Mouse (Mus musculus): ENCODE measurements around the gene Gm7029.

DNA sequence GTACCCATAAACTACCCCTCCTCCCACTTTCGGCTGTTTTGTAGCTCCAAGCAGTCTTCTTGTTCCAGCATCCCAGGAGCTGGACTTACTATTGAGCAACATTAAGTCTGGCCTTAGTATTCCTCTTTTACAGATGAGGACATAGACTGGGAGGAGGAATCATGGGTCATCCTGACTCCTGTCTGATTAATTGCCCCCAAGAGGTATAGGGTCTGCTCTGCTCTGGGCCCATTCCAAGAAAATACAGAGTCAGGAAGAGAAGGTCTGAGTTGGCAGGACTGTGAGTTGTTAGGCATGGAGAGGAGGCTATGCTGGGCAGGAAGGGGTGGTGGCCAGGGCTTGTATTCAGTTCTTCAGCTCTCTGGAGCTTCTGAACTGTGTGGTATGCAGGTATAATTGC lies 29.4 kb upstream of the Gm7029 start:
- TF ChIP-seq UBTF (IDR thresholded peaks at IDR 0.05; ENCODE audit: borderline replicate concordance, insufficient read depth, low read depth, low read length): no peak
- no peak for TF ChIP-seq MXI1 (IDR thresholded peaks at IDR 0.05; ENCODE audit: low read depth, low read length)
- no peak for TF ChIP-seq MAX (IDR thresholded peaks at IDR 0.05; ENCODE audit: low read length)
- TF ChIP-seq POLR2A (IDR thresholded peaks at IDR 0.05; ENCODE audit: control insufficient read depth in 1 of 2, insufficient read depth in 1 of 2, low read depth in 1 of 2, low read length in 2 of 2, poor library complexity in 1 of 2): no peak
- no peak for TF ChIP-seq USF1 (IDR thresholded peaks at IDR 0.05; ENCODE audit: low read depth, low read length)
- TF ChIP-seq MAZ (IDR thresholded peaks at IDR 0.05; ENCODE audit: low read depth, low read length): no peak
- TF ChIP-seq ETS1 (IDR thresholded peaks at IDR 0.05; ENCODE audit: low read depth, low read length): no peak
- no peak for TF ChIP-seq ZC3H11A (IDR thresholded peaks at IDR 0.05; ENCODE audit: low read depth, low read length)
- no peak for TF ChIP-seq TAL1 (IDR thresholded peaks at IDR 0.05; ENCODE audit: low read length)
- no peak for TF ChIP-seq NELFE (IDR thresholded peaks at IDR 0.05; ENCODE audit: low read depth, low read length)
- no peak for TF ChIP-seq EP300 (IDR thresholded peaks at IDR 0.05; ENCODE audit: low read depth in 1 of 2, low read length in 2 of 2)
